In the genomic region with DNA sequence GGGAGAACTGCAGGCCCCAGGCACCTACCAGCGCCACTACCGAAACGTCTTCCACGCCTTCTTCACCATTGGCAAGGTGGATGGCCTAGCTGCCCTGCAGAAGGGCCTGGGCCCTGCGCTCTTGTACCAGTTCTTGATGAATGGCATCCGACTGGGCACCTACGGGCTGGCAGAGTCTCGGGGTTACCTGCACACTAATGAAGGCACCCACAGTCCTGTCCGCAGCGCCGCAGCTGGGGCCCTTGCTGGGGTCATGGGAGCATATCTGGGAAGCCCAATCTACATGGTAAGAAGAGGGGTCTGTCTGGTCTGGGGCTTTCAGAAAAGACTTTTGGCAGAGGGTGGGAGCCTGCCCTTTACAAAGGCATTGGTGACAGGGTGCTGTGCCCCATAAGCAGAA, we compare ENCODE assay signal across 11 mouse cellular contexts. TPM values are rescaled to one million over a fixed set of nuclear protein-coding genes. Genes with fewer than 3 reads are reported as not detected.
A peak's percentile ranks its signal among the peaks of the same experiment; 100 is the strongest.
DNase-seq lines count a peak whose midpoint lies in the region; ATAC-seq and TF ChIP-seq lines count a peak whose summit lies in the region.
"Had no signal": no experiment of that assay in that cellular context is flagged by ENCODE, and none has a peak within 500 bp of the region (broad histone marks: within the 10 kb centered on the region; RNA-seq: fewer than 3 reads in every experiment).

No protein-coding gene starts in this region.

- no peak for TF ChIP-seq CTCF in gastrocnemius, adult 2 months (IDR thresholded peaks at IDR 0.05)

- WGBS in limb, embryonic 15.5 days, result 87% methylated on average over 11 of the region's 11 CpGs
- 84% methylated on average over 11 of the region's 11 CpGs for WGBS in stomach, embryonic 16.5 days

- H3K9ac ChIP-seq in limb, embryonic 15.5 days, result peak overlapping the region; percentile 43; the same call in 1 of the 2 replicates
- H3K9ac ChIP-seq in stomach, embryonic 16.5 days (ENCODE audit: low read length), result 0 out of 2 replicates have a peak overlapping the region, but pooled peaks have one; percentile 52

- no peaks in the 10 kb centered on the region for H3K9me3 ChIP-seq in megakaryocyte, embryonic 14.5 days
- H3K9me3 ChIP-seq in limb, embryonic 15.5 days, result no peaks in the 10 kb centered on the region
- no peaks in the 10 kb centered on the region for H3K9me3 ChIP-seq in stomach, embryonic 16.5 days (replicated peaks; ENCODE audit: control insufficient read depth, low read length)

- intact Hi-C loops in gastrocnemius, adult 2 months (cut with DNase I), result no loop called here
- intact Hi-C loops in gastrocnemius, postnatal 14 days (cut with DNase I; ENCODE audit: low total_unique reads), result loop anchor here (2.0 kb wide), 1 partner anchor 68 kb away; no protein-coding TSS in a partner anchor
- intact Hi-C loops in left cerebral cortex, postnatal 14 days (cut with DNase I), result loop anchor here (5.0 kb wide), 1 partner anchor 66 kb away; a partner anchor contains a TSS

- ATAC-seq in megakaryocyte, adult 5-6 weeks (ENCODE audit: poor library complexity, severe bottlenecking), result no peak
- ATAC-seq in limb, embryonic 15.5 days (ENCODE audit: insufficient number of reproducible peaks, low FRiP score, low TSS enrichment, low read depth), result no peak
- no peak for ATAC-seq in stomach, embryonic 16.5 days (ENCODE audit: insufficient read depth, low FRiP score)

- peak overlapping the region; percentile 94; the same call in 1 of the 2 replicates for H3K4me2 ChIP-seq in limb, embryonic 15.5 days
- peak overlapping the region; percentile 90; the same call in 1 of the 2 replicates for H3K4me2 ChIP-seq in stomach, embryonic 16.5 days (ENCODE audit: low read depth, low read length)

- H3K4me3 ChIP-seq in gastrocnemius, adult 2 months, result peak overlapping the region; percentile 91
- peak overlapping the region; percentile 94 for H3K4me3 ChIP-seq in megakaryocyte, embryonic 14.5 days (replicated peaks)
- H3K4me3 ChIP-seq in limb, embryonic 15.5 days, result peak overlapping the region; percentile 60
- no peak overlapping the region for H3K4me3 ChIP-seq in stomach, embryonic 16.5 days (replicated peaks; ENCODE audit: low read length)

- no peak for DNase-seq in gastrocnemius, adult 2 months
- DNase-seq in gastrocnemius, postnatal 14 days, result no peak
- DNase-seq in layer of hippocampus, adult 9-11 months, result no peak
- DNase-seq in left cerebral cortex, postnatal 14 days (ENCODE audit: low spot score in 2 of 2), result no peak
- DNase-seq: kidney, adult 11 months had no signal

- peak overlapping the region; percentile 91 for H3K27ac ChIP-seq in gastrocnemius, adult 2 months
- no peak overlapping the region for H3K27ac ChIP-seq in limb, embryonic 15.5 days
- no peak overlapping the region for H3K27ac ChIP-seq in stomach, embryonic 16.5 days (ENCODE audit: low read length)

- H3K36me3 ChIP-seq in megakaryocyte, embryonic 14.5 days (replicated peaks; ENCODE audit: low read length), result no peaks in the 10 kb centered on the region
- no peaks in the 10 kb centered on the region for H3K36me3 ChIP-seq in limb, embryonic 15.5 days
- no peaks in the 10 kb centered on the region for H3K36me3 ChIP-seq in stomach, embryonic 16.5 days (ENCODE audit: control insufficient read depth, insufficient read depth, low read length)

- peaks cover 2% of the 10 kb centered on the region for H3K27me3 ChIP-seq in megakaryocyte, embryonic 14.5 days (replicated peaks)
- H3K27me3 ChIP-seq in limb, embryonic 15.5 days, result no peaks in the 10 kb centered on the region
- H3K27me3 ChIP-seq in stomach, embryonic 16.5 days (ENCODE audit: control insufficient read depth, insufficient read depth, low read length), result no peaks in the 10 kb centered on the region

- peaks cover 58% of the 10 kb centered on the region for H3K4me1 ChIP-seq in megakaryocyte, embryonic 14.5 days
- H3K4me1 ChIP-seq in limb, embryonic 15.5 days, result peaks cover 20% of the 10 kb centered on the region
- H3K4me1 ChIP-seq in stomach, embryonic 16.5 days (ENCODE audit: control insufficient read depth, insufficient read depth, low read length), result peaks cover 11% of the 10 kb centered on the region

RNA-seq across cellular contexts. Expression of a gene that starts 0.8 kb away (rescaled TPM):
- total RNA-seq in gastrocnemius, adult 2 months (2021), result 1 to 10 TPM; 2.9 to 5.0 TPM
- total RNA-seq in gastrocnemius, postnatal 14 days (2021), result 1 to 10 TPM; 4.3 to 5.7 TPM
- 3.0 TPM in 1 of 2 replicates, not detected in the other for polyA plus RNA-seq in megakaryocyte, embryonic 14.5 days (2012; ENCODE audit: insufficient read depth, low replicate concordance)
- total RNA-seq in megakaryocyte, adult 5-6 weeks (2015), result 6.6 and 7.9 TPM in 2 replicates
- 1.8 and 2.4 TPM in 2 replicates for total RNA-seq in megakaryocyte, adult 5-6 weeks (2017)
- polyA plus RNA-seq in limb, embryonic 15.5 days (2015; fragmentation: Nextera tagmentation; extraction: Ambion mirVana), result 2.1 and 2.3 TPM in 2 replicates
- polyA plus RNA-seq in stomach, embryonic 16.5 days (2015; fragmentation: Nextera tagmentation; extraction: Ambion mirVana), result 5.2 and 6.3 TPM in 2 replicates
- total RNA-seq in left cerebral cortex, postnatal 14 days (2021), result 1 to 10 TPM; 4.8 to 5.4 TPM

RNA-seq across cellular contexts. Expression of a gene that starts 6.2 kb away (rescaled TPM):
- total RNA-seq in gastrocnemius, adult 2 months (2021), result 10 to 100 TPM; 55.4 to 71.1 TPM
- 10 to 100 TPM; 54.2 to 57.7 TPM for total RNA-seq in gastrocnemius, postnatal 14 days (2021)
- 3.1 and 6.1 TPM in 2 replicates for polyA plus RNA-seq in megakaryocyte, embryonic 14.5 days (2012; ENCODE audit: insufficient read depth, low replicate concordance)
- total RNA-seq in megakaryocyte, adult 5-6 weeks (2015), result 10.2 and 13.1 TPM in 2 replicates
- total RNA-seq in megakaryocyte, adult 5-6 weeks (2017), result 4.7 and 6.8 TPM in 2 replicates
- 39.0 and 42.1 TPM in 2 replicates for polyA plus RNA-seq in limb, embryonic 15.5 days (2015; fragmentation: Nextera tagmentation; extraction: Ambion mirVana)
- polyA plus RNA-seq in stomach, embryonic 16.5 days (2015; fragmentation: Nextera tagmentation; extraction: Ambion mirVana), result 46.7 and 57.6 TPM in 2 replicates
- total RNA-seq in left cerebral cortex, postnatal 14 days (2021), result 10 to 100 TPM; 14.6 to 17.2 TPM

RNA-seq across cellular contexts. Expression of a gene that starts 11.5 kb away (rescaled TPM):
- 1 to 10 TPM; 5.9 to 9.7 TPM for total RNA-seq in gastrocnemius, adult 2 months (2021)
- total RNA-seq in gastrocnemius, postnatal 14 days (2021), result 10 to 100 TPM; 10.7 to 13.8 TPM
- polyA plus RNA-seq in megakaryocyte, embryonic 14.5 days (2012; ENCODE audit: insufficient read depth, low replicate concordance), result not detected in 2 replicates
- not detected in 2 replicates for total RNA-seq in megakaryocyte, adult 5-6 weeks (2015)
- total RNA-seq in megakaryocyte, adult 5-6 weeks (2017), result 0.07 TPM in 1 of 2 replicates, not detected in the other
- 7.8 and 8.8 TPM in 2 replicates for polyA plus RNA-seq in limb, embryonic 15.5 days (2015; fragmentation: Nextera tagmentation; extraction: Ambion mirVana)
- 9.6 and 10.3 TPM in 2 replicates for polyA plus RNA-seq in stomach, embryonic 16.5 days (2015; fragmentation: Nextera tagmentation; extraction: Ambion mirVana)
- total RNA-seq in left cerebral cortex, postnatal 14 days (2021), result 10 to 100 TPM; 20.9 to 22.6 TPM

RNA-seq across cellular contexts. Expression of a gene that starts 39.5 kb away (rescaled TPM):
- 10 to 100 TPM in 1 of 2 experiments, 1 to 10 TPM in 1; 7.8 to 14.8 TPM for total RNA-seq in gastrocnemius, adult 2 months (2021)
- 1 to 10 TPM; 5.6 to 7.3 TPM for total RNA-seq in gastrocnemius, postnatal 14 days (2021)
- polyA plus RNA-seq in megakaryocyte, embryonic 14.5 days (2012; ENCODE audit: insufficient read depth, low replicate concordance), result 1.9 and 5.5 TPM in 2 replicates
- total RNA-seq in megakaryocyte, adult 5-6 weeks (2015), result 7.3 and 10.3 TPM in 2 replicates
- total RNA-seq in megakaryocyte, adult 5-6 weeks (2017), result 7.4 and 10.4 TPM in 2 replicates
- 23.6 and 25.0 TPM in 2 replicates for polyA plus RNA-seq in limb, embryonic 15.5 days (2015; fragmentation: Nextera tagmentation; extraction: Ambion mirVana)
- 24.1 and 25.2 TPM in 2 replicates for polyA plus RNA-seq in stomach, embryonic 16.5 days (2015; fragmentation: Nextera tagmentation; extraction: Ambion mirVana)
- 10 to 100 TPM; 19.6 to 23.5 TPM for total RNA-seq in left cerebral cortex, postnatal 14 days (2021)

RNA-seq across cellular contexts. Expression of a gene that starts 41.9 kb away (rescaled TPM):
- not detected for total RNA-seq in gastrocnemius, adult 2 months (2021)
- not detected for total RNA-seq in gastrocnemius, postnatal 14 days (2021)
- not detected in 2 replicates for polyA plus RNA-seq in megakaryocyte, embryonic 14.5 days (2012; ENCODE audit: insufficient read depth, low replicate concordance)
- not detected in 2 replicates for total RNA-seq in megakaryocyte, adult 5-6 weeks (2015)
- total RNA-seq in megakaryocyte, adult 5-6 weeks (2017), result not detected in 2 replicates
- not detected in 2 replicates for polyA plus RNA-seq in limb, embryonic 15.5 days (2015; fragmentation: Nextera tagmentation; extraction: Ambion mirVana)
- 0.30 TPM in 1 of 2 replicates, not detected in the other for polyA plus RNA-seq in stomach, embryonic 16.5 days (2015; fragmentation: Nextera tagmentation; extraction: Ambion mirVana)
- under 1 TPM in 1 of 2 experiments, not detected in 1; 0.88 TPM for total RNA-seq in left cerebral cortex, postnatal 14 days (2021)
- total RNA-seq: gastrocnemius, postnatal 4 days had no signal
- polyA plus RNA-seq: liver, embryonic 16.5 days had no signal

Comparison
In these comparisons a context has a peak if more than half of its experiments do, and no peak if none do; other contexts are left out.
1. RNA of a gene that starts 11.5 kb away (total RNA-seq): 20.9 to 22.6 TPM in left cerebral cortex, postnatal 14 days, 10.7 to 13.8 TPM in gastrocnemius, postnatal 14 days and 5.9 to 9.7 TPM in gastrocnemius, adult 2 months; 0.07 TPM in megakaryocyte, adult 5-6 weeks; every median in the first group is over 4 times any median in the second.